Mouse (Mus musculus) MEL (cell line): ENCODE data around the gene Trim46. TPM values are rescaled to one million over a fixed set of nuclear protein-coding genes. Genes with fewer than 3 reads are reported as not detected.

Experiments
- DNase-seq: peaks from one replicate; pipeline ENCODE4 v3.0.0; 2011; ENCODE audit warnings: low read depth, low spot score
- H3K27ac ChIP-seq: 2 replicates; pipeline ENCODE4 v1.5.1; 2012; ENCODE audit warnings: low read depth, mild to moderate bottlenecking, control low read depth, low read length, moderate library complexity; ENCODE audit not compliant: control insufficient read depth
- H3K27me3 ChIP-seq, 2 experiments: fragments of 150-350 bp in 1 of 2; sonication (generic) in 1 of 2; 2 replicates each; pipeline ENCODE4 v1.6.1; 2012; ENCODE audit warnings: low read length in 2 of 2, mild to moderate bottlenecking in 2 of 2, improper control_type of control experiment in 1 of 2, moderate library complexity in 1 of 2; ENCODE audit not compliant: insufficient read depth in 2 of 2, control insufficient read depth in 1 of 2
- H3K36me3 ChIP-seq, 2 experiments: 2 replicates each; pipeline ENCODE4 v1.6.1; 2012 to 2014; ENCODE audit warnings: low read length in 2 of 2, improper control_type of control experiment in 1 of 2, inconsistent platforms in 1 of 2, mild to moderate bottlenecking in 1 of 2; ENCODE audit not compliant: insufficient read depth in 2 of 2, control insufficient read depth in 1 of 2
- H3K4me1 ChIP-seq, 2 experiments: fragments of 150-350 bp in 1 of 2; sonication (generic) in 1 of 2; 2 replicates each; pipeline ENCODE4 v1.6.1; 2012; ENCODE audit warnings: low read length in 2 of 2, improper control_type of control experiment in 1 of 2, mild to moderate bottlenecking in 1 of 2; ENCODE audit not compliant: insufficient read depth in 2 of 2, control insufficient read depth in 1 of 2
- H3K4me3 ChIP-seq, 2 experiments: fragments of 150-350 bp in 1 of 2; sonication (generic) in 1 of 2; 2 replicates each; pipeline ENCODE4 v1.5.1; 2012; ENCODE audit warnings: low read depth in 2 of 2, low read length in 2 of 2, mild to moderate bottlenecking in 2 of 2, moderate library complexity in 2 of 2, control low read depth in 1 of 2, improper control_type of control experiment in 1 of 2; ENCODE audit not compliant: control insufficient read depth in 1 of 2, insufficient read depth in 1 of 2
- H3K79me2 ChIP-seq: 2 replicates; pipeline ENCODE4 v1.6.1; 2012; ENCODE audit warnings: mild to moderate bottlenecking, low read length, moderate library complexity; ENCODE audit not compliant: control insufficient read depth, poor library complexity, insufficient read depth
- H3K9ac ChIP-seq: 2 replicates; pipeline ENCODE4 v1.6.1; 2012; ENCODE audit warnings: low read depth, mild to moderate bottlenecking, control low read depth, low read length, moderate library complexity; ENCODE audit not compliant: control insufficient read depth, poor library complexity, severe bottlenecking
- H3K9me3 ChIP-seq: fragments of 150-350 bp; sonication (generic); replicated peaks from 2 replicates; pipeline ENCODE4 v1.6.1; 2012; ENCODE audit warnings: mild to moderate bottlenecking, low read length, improper control_type of control experiment, moderate library complexity; ENCODE audit not compliant: insufficient read depth
- BHLHE40 ChIP-seq: IDR thresholded peaks from 2 replicates; pipeline ENCODE4 v1.6.1; 2012; ENCODE audit warnings: low read depth, mild to moderate bottlenecking, inconsistent platforms, low read length, improper control_type of control experiment, borderline replicate concordance
- CHD1 ChIP-seq: IDR thresholded peaks from 2 replicates; pipeline ENCODE4 v1.6.1; 2012; ENCODE audit warnings: low read depth, mild to moderate bottlenecking, inconsistent platforms, low read length, improper control_type of control experiment
- CTCF ChIP-seq, 3 experiments: IDR thresholded peaks in 2 of 3; conservative IDR thresholded peaks in 1 of 3; 2 replicates each; pipeline ENCODE4 v1.5.1; 2011 to 2012; ENCODE audit warnings: low read length in 3 of 3, low read depth in 2 of 3, mild to moderate bottlenecking in 2 of 3, improper control_type of control experiment in 1 of 3, inconsistent platforms in 1 of 3, mixed read lengths in 1 of 3, moderate library complexity in 1 of 3; ENCODE audit not compliant: control insufficient read depth in 1 of 3, insufficient read depth in 1 of 3, poor library complexity in 1 of 3, severe bottlenecking in 1 of 3
- E2F4 ChIP-seq: IDR thresholded peaks from 2 replicates; pipeline ENCODE4 v1.6.1; 2011; ENCODE audit warnings: low read depth, low read length, improper control_type of control experiment, borderline replicate concordance
- EP300 ChIP-seq, 2 experiments: IDR thresholded peaks; 2 replicates each; pipeline ENCODE4 v1.6.1; 2011; ENCODE audit warnings: improper control_type of control experiment in 2 of 2, low read length in 2 of 2, low read depth in 1 of 2, mild to moderate bottlenecking in 1 of 2
- MEF2A ChIP-seq: IDR thresholded peaks from 2 replicates; pipeline ENCODE4 v1.6.1; 2014; ENCODE audit warnings: low read depth, mild to moderate bottlenecking, inconsistent platforms, low read length, improper control_type of control experiment; ENCODE audit not compliant: poor library complexity, insufficient replicate concordance, severe bottlenecking; ENCODE audit errors: extremely low read depth
- MXI1 ChIP-seq: IDR thresholded peaks from 2 replicates; pipeline ENCODE4 v1.6.1; 2011; ENCODE audit warnings: mild to moderate bottlenecking, low read depth, low read length, improper control_type of control experiment
- MYB ChIP-seq: IDR thresholded peaks from 2 replicates; pipeline ENCODE4 v1.6.1; 2011; ENCODE audit warnings: mild to moderate bottlenecking, low read depth, low read length, improper control_type of control experiment
- MYC ChIP-seq: IDR thresholded peaks from 2 replicates; pipeline ENCODE4 v1.6.1; 2011; ENCODE audit warnings: low read depth, mild to moderate bottlenecking, low read length, improper control_type of control experiment, moderate library complexity
- NELFE ChIP-seq: IDR thresholded peaks from 2 replicates; pipeline ENCODE4 v1.6.1; 2011; ENCODE audit warnings: low read depth, low read length, improper control_type of control experiment
- POLR2A ChIP-seq, 2 experiments: IDR thresholded peaks; 2 replicates each; pipeline ENCODE4 v1.6.1; 2011 to 2012; ENCODE audit warnings: low read length in 2 of 2, mild to moderate bottlenecking in 2 of 2, control low read depth in 1 of 2, improper control_type of control experiment in 1 of 2, low read depth in 1 of 2, moderate library complexity in 1 of 2; ENCODE audit not compliant: control insufficient read depth in 1 of 2, insufficient read depth in 1 of 2, poor library complexity in 1 of 2
- POLR2AphosphoS5 ChIP-seq: IDR thresholded peaks from 2 replicates; pipeline ENCODE4 v1.6.1; 2012; ENCODE audit warnings: low read depth, borderline replicate concordance, mild to moderate bottlenecking, inconsistent platforms, low read length, moderate library complexity, mixed read lengths
- RCOR1 ChIP-seq: IDR thresholded peaks from 2 replicates; pipeline ENCODE4 v1.6.1; 2012; ENCODE audit warnings: low read depth, mild to moderate bottlenecking, inconsistent platforms, low read length, improper control_type of control experiment
- SMC3 ChIP-seq: IDR thresholded peaks from 2 replicates; pipeline ENCODE4 v1.6.1; 2011; ENCODE audit warnings: low read depth, low read length, improper control_type of control experiment
- TBP ChIP-seq: IDR thresholded peaks from 2 replicates; pipeline ENCODE4 v1.8.0; 2011; ENCODE audit warnings: low read depth, low read length, improper control_type of control experiment
- TCF12 ChIP-seq: IDR thresholded peaks from 2 replicates; pipeline ENCODE4 v1.6.1; 2014; ENCODE audit warnings: low read depth, mild to moderate bottlenecking, inconsistent platforms, low read length, improper control_type of control experiment, moderate library complexity
- ZKSCAN1 ChIP-seq: IDR thresholded peaks from 2 replicates; pipeline ENCODE4 v1.6.1; 2012; ENCODE audit warnings: low read depth, mild to moderate bottlenecking, inconsistent platforms, low read length, improper control_type of control experiment, moderate library complexity
- ZMIZ1 ChIP-seq: IDR thresholded peaks from 2 replicates; pipeline ENCODE4 v1.6.1; 2012; ENCODE audit warnings: low read depth, mild to moderate bottlenecking, inconsistent platforms, low read length, improper control_type of control experiment, moderate library complexity
- ZNF384 ChIP-seq: IDR thresholded peaks from 2 replicates; pipeline ENCODE4 v1.6.1; 2012; ENCODE audit warnings: low read depth, mild to moderate bottlenecking, inconsistent platforms, low read length, improper control_type of control experiment
- polyA plus RNA-seq, 2 experiments: library from polyadenylated mRNA; stranded (reverse) in 1 of 2; unstranded in 1 of 2; fragments of >175 nt in 1 of 2; fragments of >200 nt in 1 of 2; gene quantifications; 2 replicates each; pipeline versions ENCODE4 v1.2.1 to v1.2.4; 2012; ENCODE audit warnings: low replicate concordance in 2 of 2, low read depth in 1 of 2; ENCODE audit not compliant: insufficient read length in 2 of 2, insufficient read depth in 1 of 2, missing spikeins in 1 of 2
- total RNA-seq: library from RNA; depleted of rRNA; stranded (reverse); fragments of 300-350 nt; gene quantifications from 2 replicates; pipeline ENCODE4 v1.2.3, GENCODE M21; 2012

Trim46 gene
- total and polyA plus RNA-seq, 3 experiments, result 3.3 to 7.7 TPM; not detected in 1

DNA sequence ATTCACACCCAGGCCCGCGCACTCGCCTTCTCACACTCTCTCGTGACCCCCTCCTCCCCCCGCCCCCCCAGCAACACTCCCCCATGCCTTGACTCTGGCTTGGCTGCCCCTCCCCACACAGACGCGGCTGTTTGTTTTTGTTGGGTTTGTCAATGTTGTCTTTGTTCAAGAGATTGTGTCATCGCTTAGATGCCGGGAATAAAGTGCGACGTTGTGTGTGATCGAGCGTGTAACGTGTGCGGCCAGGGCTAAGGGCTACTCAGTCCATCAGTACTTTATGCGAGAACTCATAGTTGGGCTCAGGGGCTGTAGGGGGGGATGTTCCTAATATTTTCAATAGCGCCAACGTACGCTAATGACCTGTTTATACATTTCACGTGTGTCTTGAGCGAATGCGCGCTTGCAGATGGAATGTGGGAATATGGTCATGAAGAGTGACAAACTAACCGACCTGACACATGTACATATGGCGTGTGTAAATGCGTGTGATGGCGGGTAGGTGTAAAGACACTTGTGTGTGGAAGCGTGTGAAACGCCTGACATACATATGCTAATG is 34.0 kb upstream of the Trim46 start:
- no peak for DNase-seq
- Histone ChIP-seq H3K9ac (no peak overlapping the region), H3K9me3 (no peaks in the 10 kb centered on the region), H3K4me1 (0 out of 4 replicates have a peak, but pooled peaks cover 0 to 2% of the 10 kb centered on the region in 2 experiments), H3K27me3 (peaks cover 29 to 40% of the 10 kb centered on the region in 2 experiments), H3K79me2 (no peaks in the 10 kb centered on the region), H3K4me3 (no peak overlapping the region), H3K36me3 (no peaks in the 10 kb centered on the region), H3K27ac (no peak overlapping the region)
- TF ChIP-seq NELFE (no peak), POLR2AphosphoS5 (no peak), CHD1 (no peak), CTCF (IDR thresholded peaks at IDR 0.05 in 2 of 3, conservative IDR thresholded peaks at IDR 0.05 in 1 of 3; ENCODE audit: control insufficient read depth in 1 of 3, insufficient read depth in 1 of 3, low read depth in 2 of 3, low read length in 3 of 3, poor library complexity in 1 of 3, severe bottlenecking in 1 of 3) (no peak), TCF12 (no peak)

- no peaks in the 10 kb centered on the region for H3K9me3 ChIP-seq
Measured at GRCm38 (mm10) chr3:89279153-89279890, 33.2 kb upstream of the Trim46 start.

DNA sequence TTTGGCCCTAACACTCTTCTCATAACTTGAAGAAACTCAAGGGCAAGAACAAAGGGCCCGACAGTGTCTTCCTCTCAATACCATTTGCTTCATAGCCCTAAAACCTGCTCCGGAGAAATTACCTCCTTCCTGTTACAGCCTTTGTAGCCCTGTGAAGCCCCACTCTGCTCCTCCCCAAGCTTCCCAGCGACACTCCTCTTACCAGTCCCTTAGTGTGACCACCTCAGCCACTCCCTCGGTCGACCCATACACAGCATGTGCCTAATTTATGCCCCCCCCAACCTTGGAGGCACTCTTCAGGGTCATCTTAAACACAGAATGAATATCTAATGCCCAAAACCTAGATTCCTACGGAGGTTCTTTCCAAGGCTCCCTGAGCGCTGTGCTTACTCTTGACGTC is 32.5 kb upstream of the Trim46 start:
- TF ChIP-seq MYB (no peak), ZKSCAN1 (no peak), E2F4 (no peak), MYC (no peak), MEF2A (no peak), MXI1 (no peak), EP300 (IDR thresholded peaks at IDR 0.05; ENCODE audit: low read depth in 1 of 2, low read length in 2 of 2) (no peak), RCOR1 (no peak)
- Histone ChIP-seq H3K9me3 (no peaks in the 10 kb centered on the region), H3K27ac (no peak overlapping the region), H3K36me3 (no peaks in the 10 kb centered on the region), H3K79me2 (no peaks in the 10 kb centered on the region), H3K9ac (no peak overlapping the region), H3K4me1 (no peaks in the 10 kb centered on the region), H3K27me3 (peaks cover 29 to 40% of the 10 kb centered on the region in 2 experiments), H3K4me3 (no peak overlapping the region)
- no peak for DNase-seq

More at GRCm38 (mm10) chr3:89279153-89279890, 33.2 kb upstream of the Trim46 start:
- no peak overlapping the region for H3K27ac ChIP-seq
- H3K4me1 ChIP-seq, result no peaks in the 10 kb centered on the region
- H3K36me3 ChIP-seq, result no peaks in the 10 kb centered on the region
- peak overlapping the region; percentile 24 to 41; a peak in 3 of 4 replicates for H3K4me3 ChIP-seq
- no peak for TF ChIP-seq RCOR1
- no peak for TF ChIP-seq CHD1
- TF ChIP-seq EP300 (IDR thresholded peaks at IDR 0.05; ENCODE audit: low read depth in 1 of 2, low read length in 2 of 2), result no peak
- no peak for TF ChIP-seq MYB
- no peak for TF ChIP-seq SMC3
- no peak for TF ChIP-seq BHLHE40
- no peak for TF ChIP-seq TBP
- TF ChIP-seq ZMIZ1, result no peak
- TF ChIP-seq POLR2A (IDR thresholded peaks at IDR 0.05; ENCODE audit: control insufficient read depth in 1 of 2, insufficient read depth in 1 of 2, low read depth in 1 of 2, low read length in 2 of 2, poor library complexity in 1 of 2), result no peak
- no peak for TF ChIP-seq ZKSCAN1
- TF ChIP-seq ZNF384, result no peak
- H3K27me3 ChIP-seq, result peaks cover 29 to 42% of the 10 kb centered on the region in 2 experiments
- H3K9ac ChIP-seq, result no peak overlapping the region; the same call in 1 of the 2 replicates
- peak; percentile 62 for DNase-seq
- H3K79me2 ChIP-seq, result no peaks in the 10 kb centered on the region
